In the genomic region with DNA sequence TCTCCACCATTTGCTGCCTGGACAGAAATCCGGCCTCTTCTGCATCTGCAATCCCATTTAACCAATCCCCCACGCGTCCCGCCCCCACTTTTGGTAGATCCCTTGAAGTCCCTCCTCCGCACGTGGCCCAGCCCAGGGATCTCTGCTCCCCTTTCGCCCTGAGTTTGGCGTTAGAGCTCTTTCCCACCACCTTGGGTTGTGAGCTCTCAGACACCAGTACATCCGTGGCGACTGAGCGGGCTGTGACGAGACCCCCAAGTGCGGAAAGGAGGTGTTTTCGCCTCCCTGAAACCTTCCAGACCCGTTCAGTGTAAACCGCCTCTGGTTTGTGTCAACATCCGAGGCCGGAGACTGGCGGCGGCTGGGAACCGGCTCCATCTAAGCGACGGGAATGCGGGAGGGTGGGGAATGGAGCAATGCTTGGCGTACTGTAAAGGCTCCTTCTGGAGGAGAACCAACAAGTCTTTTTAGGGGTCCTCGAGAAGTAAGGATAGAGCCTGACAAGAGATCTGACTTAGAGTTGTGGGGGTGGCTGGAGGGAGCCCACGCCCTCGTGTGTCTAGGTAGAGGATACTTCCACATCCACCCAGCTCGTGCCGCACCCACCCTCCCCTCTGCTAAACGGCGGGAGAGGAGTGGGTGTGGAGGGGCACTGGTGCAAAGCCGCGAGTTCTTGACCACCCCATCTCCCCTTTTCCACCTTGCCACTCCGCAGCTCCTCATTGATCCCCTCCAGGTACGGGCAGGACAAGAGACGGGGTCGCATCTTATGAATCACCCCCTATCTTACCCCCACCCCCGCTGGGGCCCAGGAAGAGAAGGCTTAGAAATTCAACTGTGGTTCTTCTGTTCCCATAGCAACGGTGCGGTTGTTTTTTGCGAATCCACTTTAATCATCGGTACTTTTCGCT, we compare ENCODE assay signal across 8 mouse cellular contexts. TPM values are rescaled to one million over a fixed set of nuclear protein-coding genes. Genes with fewer than 3 reads are reported as not detected.
DNase-seq lines count a peak whose midpoint lies in the region; ATAC-seq and TF ChIP-seq lines count a peak whose summit lies in the region.

Hpcal4 (plus strand) TSS at position 900 of the 911 bp plus-strand sequence.

- WGBS in heart, embryonic 16.5 days: under 1% methylated on average over 44 of the region's 44 CpGs
- under 1% methylated on average over 44 of the region's 44 CpGs for WGBS in lung, adult 2 months

- H3K9ac ChIP-seq in heart, embryonic 16.5 days (ENCODE audit: low read length): peak within 1 kb of the TSS; percentile 60

- H3K4me1 ChIP-seq in heart, embryonic 16.5 days (ENCODE audit: control insufficient read depth, insufficient read depth, low read length): peaks cover 11% of the 10 kb centered on the region
- H3K4me1 ChIP-seq in lung, adult 2 months (ENCODE audit: control insufficient read depth, insufficient read depth, low read length): peaks cover 5% of the 10 kb centered on the region; the same call in 1 of the 2 replicates

- H3K27ac ChIP-seq in heart, embryonic 16.5 days (ENCODE audit: low read length): no peak within 1 kb of the TSS

- no peaks in the 10 kb centered on the region for H3K9me3 ChIP-seq in heart, embryonic 16.5 days (replicated peaks; ENCODE audit: control insufficient read depth, low read length)

- peak; percentile 12 for DNase-seq in urinary bladder, postnatal 14 days (ENCODE audit: low spot score)
- no peak for DNase-seq in urinary bladder, postnatal 10 days (ENCODE audit: low spot score)
- DNase-seq in embryo, embryonic 10.5 days (ENCODE audit: low spot score): peak; percentile 74
- peak; percentile 56 for DNase-seq in layer of hippocampus, adult 9-11 months
- peak; percentile 11 for DNase-seq in lung, adult 2 months
- peak; percentile 46 for DNase-seq in retina, embryonic 14.5 days (ENCODE audit: low spot score)
- DNase-seq in adipocyte (ENCODE audit: low spot score): no peak

- H3K4me3 ChIP-seq in heart, embryonic 16.5 days (ENCODE audit: low read length): peak within 1 kb of the TSS; percentile 58
- peak within 1 kb of the TSS; percentile 37 for H3K4me3 ChIP-seq in lung, adult 2 months (replicated peaks; ENCODE audit: extremely low read depth, low read depth, low read length)

- no peak for TF ChIP-seq POLR2A in lung, adult 2 months (IDR thresholded peaks at IDR 0.05; ENCODE audit: borderline replicate concordance, extremely low read depth, low read depth, low read length)

- H3K36me3 ChIP-seq in heart, embryonic 16.5 days (ENCODE audit: control insufficient read depth, insufficient read depth): no peaks in the 10 kb centered on the region

- H3K4me2 ChIP-seq in heart, embryonic 16.5 days (ENCODE audit: low read depth, low read length): peak within 1 kb of the TSS; percentile 84

- 0 out of 2 replicates have a peak, but pooled peaks have one; percentile 37 for ATAC-seq in heart, embryonic 16.5 days (replicated peaks; ENCODE audit: extremely low read depth, insufficient read depth, low FRiP score)

- TF ChIP-seq CTCF in lung, adult 2 months (IDR thresholded peaks at IDR 0.05; ENCODE audit: insufficient read depth, low read length): no peak

- H3K27me3 ChIP-seq in heart, embryonic 16.5 days (ENCODE audit: control insufficient read depth, insufficient read depth, low read length): peaks cover 69% of the 10 kb centered on the region

RNA-seq across cellular contexts. Expression of gene Hpcal4, which starts in this region (rescaled TPM):
- 0.33 and 0.84 TPM in 2 replicates for polyA plus RNA-seq in heart, embryonic 16.5 days (2015; fragmentation: Nextera tagmentation; extraction: Ambion mirVana)
- 2.6 and 2.8 TPM in 2 replicates for polyA plus RNA-seq in lung, adult 2 months (2012; rRNA removed)

Comparison
In these comparisons a context has a peak if more than half of its experiments do, and no peak if none do; other contexts are left out.
1. DNase-seq: peak in urinary bladder, postnatal 14 days (single experiment), embryo, embryonic 10.5 days (single experiment), layer of hippocampus, adult 9-11 months (single experiment), lung, adult 2 months (single experiment) and retina, embryonic 14.5 days (single experiment); none in urinary bladder, postnatal 10 days (single experiment) and adipocyte (single experiment).
2. Peak in ATAC-seq, H3K4me3 ChIP-seq, H3K9ac ChIP-seq and H3K4me2 ChIP-seq in heart, embryonic 16.5 days; RNA of the gene not detected or under 1 TPM.